Mouse (Mus musculus): ENCODE results near the gene Tbc1d8.

- TF ChIP-seq EP300 (IDR thresholded peaks at IDR 0.05) (no peak), CTCF (IDR thresholded peaks at IDR 0.05) (no peak)
Measured at GRCm38 (mm10) chr1:39368267-39368841, 110.2 kb downstream of the Tbc1d8 start.
